Mouse (Mus musculus) ovary, adult 18-20 months (tissue): ENCODE measurements around the gene Gm10409.
"Not testable (repeated sequence)": the region's sequence is repeated elsewhere in the genome, so short reads cannot be mapped to it uniquely, and the experiment has no call there.

Experiments
- DNase-seq: peaks from one replicate; pipeline ENCODE4 v3.0.0; 2022; ENCODE audit warnings: low spot score, mixed read lengths

Gm10409 gene

DNA sequence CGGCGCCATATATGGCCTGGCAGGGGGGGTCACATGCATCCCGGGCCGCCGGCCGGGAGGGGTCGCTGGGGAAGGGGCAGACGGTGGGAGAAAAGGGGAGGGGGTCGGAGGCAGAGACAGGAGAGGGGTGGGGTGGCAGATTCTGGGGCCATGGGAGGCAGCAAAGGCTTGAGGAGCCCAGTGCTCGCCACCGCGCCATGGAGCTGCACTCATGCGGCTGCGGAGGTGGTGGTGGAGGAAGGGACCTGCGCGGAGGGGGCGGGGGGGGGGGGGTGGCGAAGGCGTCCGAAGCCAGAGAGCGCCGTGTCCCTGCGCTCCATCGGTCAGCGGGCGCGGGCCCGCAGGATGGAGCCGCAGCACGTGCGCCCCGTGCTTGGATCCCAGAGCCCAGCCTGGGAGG, at the start of gene Gm10409:
Gene Gm10409, plus strand, starts transcription at position 301 of the 400 bp plus-strand sequence.
- DNase-seq, result not testable (repeated sequence)

DNA sequence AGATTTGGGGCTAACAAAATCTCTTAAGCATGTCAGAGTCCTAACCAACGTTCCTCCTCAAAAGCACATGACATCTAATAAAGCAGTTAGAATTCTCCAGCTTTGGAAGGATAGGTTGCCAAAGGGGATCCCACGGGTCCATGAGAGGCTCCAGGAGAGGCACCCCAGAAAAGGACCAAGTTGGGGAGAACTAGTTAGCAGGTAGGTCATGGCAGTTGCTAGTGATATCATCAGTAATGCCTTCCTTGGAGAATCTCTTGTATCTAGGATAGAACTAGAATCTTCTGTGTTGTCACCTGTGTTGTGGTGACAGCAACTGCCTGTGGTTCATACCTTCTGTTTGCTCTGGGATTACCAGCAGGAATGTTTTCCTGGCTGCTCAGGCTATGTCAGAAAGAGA, 17.6 kb upstream of the Gm10409 start, which contains the start of gene Gm10413:
Gene Gm10413, plus strand, starts transcription at position 301 of the 400 bp plus-strand sequence.
- DNase-seq, result not testable (repeated sequence)

DNA sequence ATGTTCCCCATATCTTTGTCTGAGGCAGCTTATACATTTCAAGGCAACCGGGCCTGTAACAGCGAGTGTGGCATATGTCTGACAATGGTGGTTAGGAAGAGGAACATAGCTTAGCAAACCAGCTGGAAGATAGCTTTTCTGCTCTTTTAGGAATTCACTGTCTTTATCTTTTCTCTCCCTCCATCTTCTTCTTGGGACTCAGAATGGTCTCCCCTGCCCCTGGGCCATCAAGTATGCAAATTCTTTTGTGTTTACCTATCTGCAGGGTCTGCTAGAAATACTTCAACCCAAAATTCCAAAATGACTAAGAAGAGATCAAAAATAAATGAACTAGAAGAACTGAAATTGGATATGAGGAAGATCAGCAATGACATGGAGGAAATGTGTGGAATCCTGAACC, 15.4 kb downstream of the Gm10409 start, which contains the start of gene Gm3005:
Gene Gm3005, plus strand, starts transcription at position 301 of the 400 bp plus-strand sequence.
- not testable (repeated sequence) for DNase-seq

DNA sequence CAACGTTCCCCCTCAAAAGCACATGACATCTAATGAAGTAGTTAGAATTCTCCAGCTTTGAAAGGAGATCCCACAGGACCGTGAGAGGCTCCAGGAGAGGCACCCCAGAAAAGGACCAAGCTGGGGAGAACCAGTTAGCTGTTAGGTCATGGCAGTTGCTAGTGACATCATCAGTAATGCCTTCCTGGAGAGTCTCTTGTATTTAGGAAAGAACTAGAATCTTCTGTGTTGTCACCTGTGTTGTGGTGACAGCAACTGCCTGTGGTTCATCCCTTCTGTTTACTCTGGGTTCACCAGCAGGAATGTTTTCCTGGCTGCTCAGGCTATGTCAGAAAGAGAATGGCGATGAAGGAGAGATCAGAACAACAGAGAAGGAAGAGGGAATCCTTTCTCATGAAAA, 36.7 kb downstream of the Gm10409 start, which contains the start of gene Gm10408:
Gene Gm10408, plus strand, starts transcription at position 301 of the 400 bp plus-strand sequence.
- DNase-seq, result not testable (repeated sequence)
